Mouse (Mus musculus): Measurements from ENCODE around the gene Samd15. TPM values are rescaled to one million over a fixed set of nuclear protein-coding genes. Genes with fewer than 3 reads are reported as not detected.

The Samd15 gene
- polyA plus RNA-seq, 1 experiment from 2014 or later, result 1.2 TPM

- DNase-seq (ENCODE audit: low spot score), result no peak
Measured at GRCm38 (mm10) chr12:87229633-87230032, 30.1 kb downstream of the Samd15 start.

- no peak for DNase-seq (ENCODE audit: low spot score)
Measured at GRCm38 (mm10) chr12:87230379-87230895, 30.9 kb downstream of the Samd15 start.

- DNase-seq (ENCODE audit: low spot score), result no peak
Measured at GRCm38 (mm10) chr12:87236882-87237483, 37.5 kb downstream of the Samd15 start.

DNA sequence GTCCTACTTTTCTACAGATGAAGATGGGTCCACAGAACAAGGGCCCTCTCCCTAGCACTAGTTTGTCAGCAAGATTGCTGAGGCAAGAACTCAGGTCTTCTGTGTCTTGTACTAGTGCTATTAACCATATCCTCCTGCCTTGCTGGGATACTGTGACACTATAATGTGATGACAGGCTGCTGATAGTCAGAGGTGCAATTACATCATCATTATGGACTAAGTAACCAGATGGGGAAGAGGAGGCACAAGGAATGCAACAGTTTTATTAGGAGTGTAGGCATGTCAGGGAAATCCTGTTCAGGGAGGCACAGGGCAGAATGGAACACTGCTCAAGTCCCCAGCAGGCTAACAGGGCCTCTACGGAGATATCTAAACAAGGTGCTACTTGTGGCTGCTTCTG is 39.1 kb downstream of the Samd15 start, which contains the start of gene Noxred1:
Gene Noxred1 (minus strand): TSS at position 101 of the 400 bp plus-strand sequence.
- DNase-seq (ENCODE audit: low spot score), result no peak

GRCm38 (mm10) chr12:87250161-87250560 is 50.6 kb downstream of the Samd15 start:
- no peak for DNase-seq (ENCODE audit: low spot score)

GRCm38 (mm10) chr12:87253878-87254277 is 54.4 kb downstream of the Samd15 start:
- no peak for DNase-seq (ENCODE audit: low spot score)

- no peak for DNase-seq (ENCODE audit: low spot score)
Measured at GRCm38 (mm10) chr12:87256629-87257028, 57.1 kb downstream of the Samd15 start.

- DNase-seq (ENCODE audit: low spot score), result no peak
Measured at GRCm38 (mm10) chr12:87260562-87260961, 61.0 kb downstream of the Samd15 start.

Other genes with a start within 250 kb of the Samd15 start
- gene Zdhhc22, start 209.3 kb upstream of the Samd15 start, polyA plus RNA-seq (2015; fragmentation: Nextera tagmentation; extraction: Ambion mirVana), result 0.05 TPM in 2 replicates
- 0.05 and 0.13 TPM in 2 replicates for gene Tmem63c, start 178.4 kb upstream of the Samd15 start, polyA plus RNA-seq (2015; fragmentation: Nextera tagmentation; extraction: Ambion mirVana)
- 0.18 and 0.35 TPM in 2 replicates for gene Ngb, start 97.2 kb upstream of the Samd15 start, polyA plus RNA-seq (2015; fragmentation: Nextera tagmentation; extraction: Ambion mirVana)
- gene Gstz1, start 52.6 kb upstream of the Samd15 start, polyA plus RNA-seq (2015; fragmentation: Nextera tagmentation; extraction: Ambion mirVana), result 19.2 and 19.8 TPM in 2 replicates
- 4.8 and 5.4 TPM in 2 replicates for gene Pomt2, start 51.8 kb upstream of the Samd15 start, polyA plus RNA-seq (2015; fragmentation: Nextera tagmentation; extraction: Ambion mirVana)
- gene Tmed8, start 731 bp downstream of the Samd15 start, polyA plus RNA-seq (2015; fragmentation: Nextera tagmentation; extraction: Ambion mirVana), result 3.4 TPM in 2 replicates
- gene Noxred1, start 39.0 kb downstream of the Samd15 start, polyA plus RNA-seq (2015; fragmentation: Nextera tagmentation; extraction: Ambion mirVana), result 0.86 and 0.89 TPM in 2 replicates
- gene Vipas39, start 66.5 kb downstream of the Samd15 start, polyA plus RNA-seq (2015; fragmentation: Nextera tagmentation; extraction: Ambion mirVana), result 30.5 and 33.2 TPM in 2 replicates
- 193 and 211 TPM in 2 replicates for gene Ahsa1, start 66.8 kb downstream of the Samd15 start, polyA plus RNA-seq (2015; fragmentation: Nextera tagmentation; extraction: Ambion mirVana)
- 0.06 and 0.07 TPM in 2 replicates for gene Ism2, start 100.0 kb downstream of the Samd15 start, polyA plus RNA-seq (2015; fragmentation: Nextera tagmentation; extraction: Ambion mirVana)
- gene Sptlc2, start 188.6 kb downstream of the Samd15 start, polyA plus RNA-seq (2015; fragmentation: Nextera tagmentation; extraction: Ambion mirVana), result 76.9 and 83.3 TPM in 2 replicates
- 278 and 300 TPM in 2 replicates for gene Slirp, start 244.2 kb downstream of the Samd15 start, polyA plus RNA-seq (2015; fragmentation: Nextera tagmentation; extraction: Ambion mirVana)
- 29.8 and 46.3 TPM in 2 replicates for gene Alkbh1, start 244.3 kb downstream of the Samd15 start, polyA plus RNA-seq (2015; fragmentation: Nextera tagmentation; extraction: Ambion mirVana)